Mouse (Mus musculus): ENCODE measurements around the gene Rora. TPM values are rescaled to one million over a fixed set of nuclear protein-coding genes. Genes with fewer than 3 reads are reported as not detected.

Gene Rora
- polyA plus RNA-seq, 1 experiment: 10.7 TPM

GRCm38 (mm10) chr9:68672459-68672858 lies 18.9 kb downstream of the Rora start:
- no peak overlapping the region for H3K4me3 ChIP-seq (ENCODE audit: insufficient read depth, low read depth, low read length)
- H3K4me1 ChIP-seq (ENCODE audit: control insufficient read depth, insufficient read depth, insufficient read length, low read length): peaks cover 11% of the 10 kb centered on the region
- H3K27ac ChIP-seq (replicated peaks; ENCODE audit: low read depth, low read length): no peak overlapping the region

- Histone ChIP-seq H3K4me3 (ENCODE audit: insufficient read depth, low read depth, low read length) (no peak overlapping the region), H3K4me1 (ENCODE audit: control insufficient read depth, insufficient read depth, insufficient read length, low read length) (peaks cover 11% of the 10 kb centered on the region), H3K27ac (replicated peaks; ENCODE audit: low read depth, low read length) (no peak overlapping the region)
Observed at GRCm38 (mm10) chr9:68673221-68673620, 19.6 kb downstream of the Rora start.

- no peak overlapping the region for H3K27ac ChIP-seq (replicated peaks; ENCODE audit: low read depth, low read length)
- H3K4me3 ChIP-seq (ENCODE audit: insufficient read depth, low read depth, low read length): no peak overlapping the region
- peaks cover 3% of the 10 kb centered on the region; the same call in 1 of the 2 replicates for H3K4me1 ChIP-seq (ENCODE audit: control insufficient read depth, insufficient read depth, insufficient read length, low read length)
Observed at GRCm38 (mm10) chr9:68679871-68680374, 26.3 kb downstream of the Rora start.

- Histone ChIP-seq H3K4me3 (ENCODE audit: insufficient read depth, low read depth, low read length) (no peak overlapping the region), H3K27ac (replicated peaks; ENCODE audit: low read depth, low read length) (no peak overlapping the region), H3K4me1 (ENCODE audit: control insufficient read depth, insufficient read depth, insufficient read length, low read length) (no peaks in the 10 kb centered on the region)
Observed at GRCm38 (mm10) chr9:68683938-68684337, 30.4 kb downstream of the Rora start.

- Histone ChIP-seq H3K4me3 (ENCODE audit: insufficient read depth, low read depth, low read length) (no peak overlapping the region), H3K4me1 (ENCODE audit: control insufficient read depth, insufficient read depth, insufficient read length, low read length) (no peaks in the 10 kb centered on the region), H3K27ac (replicated peaks; ENCODE audit: low read depth, low read length) (no peak overlapping the region)
Observed at GRCm38 (mm10) chr9:68685562-68685961, 32.0 kb downstream of the Rora start.

- Histone ChIP-seq H3K4me3 (ENCODE audit: insufficient read depth, low read depth, low read length) (no peak overlapping the region), H3K27ac (replicated peaks; ENCODE audit: low read depth, low read length) (no peak overlapping the region), H3K4me1 (ENCODE audit: control insufficient read depth, insufficient read depth, insufficient read length, low read length) (no peaks in the 10 kb centered on the region)
Observed at GRCm38 (mm10) chr9:68687251-68687874, 33.8 kb downstream of the Rora start.

GRCm38 (mm10) chr9:68688151-68688550 lies 34.6 kb downstream of the Rora start:
- no peaks in the 10 kb centered on the region for H3K4me1 ChIP-seq (ENCODE audit: control insufficient read depth, insufficient read depth, insufficient read length, low read length)
- no peak overlapping the region for H3K27ac ChIP-seq (replicated peaks; ENCODE audit: low read depth, low read length)
- H3K4me3 ChIP-seq (ENCODE audit: insufficient read depth, low read depth, low read length): no peak overlapping the region

GRCm38 (mm10) chr9:68689351-68689750 lies 35.8 kb downstream of the Rora start:
- Histone ChIP-seq H3K4me3 (ENCODE audit: insufficient read depth, low read depth, low read length) (no peak overlapping the region), H3K4me1 (ENCODE audit: control insufficient read depth, insufficient read depth, insufficient read length, low read length) (no peaks in the 10 kb centered on the region), H3K27ac (replicated peaks; ENCODE audit: low read depth, low read length) (no peak overlapping the region)

- H3K4me1 ChIP-seq (ENCODE audit: control insufficient read depth, insufficient read depth, insufficient read length, low read length): peaks cover 10% of the 10 kb centered on the region
- H3K4me3 ChIP-seq (ENCODE audit: insufficient read depth, low read depth, low read length): no peak overlapping the region
- no peak overlapping the region; the same call in 1 of the 2 replicates for H3K27ac ChIP-seq (replicated peaks; ENCODE audit: low read depth, low read length)
Observed at GRCm38 (mm10) chr9:68694889-68695495, 41.4 kb downstream of the Rora start.

- Histone ChIP-seq H3K27ac (replicated peaks; ENCODE audit: low read depth, low read length) (peak overlapping the region; percentile 41), H3K4me1 (ENCODE audit: control insufficient read depth, insufficient read depth, insufficient read length, low read length) (peaks cover 10% of the 10 kb centered on the region), H3K4me3 (ENCODE audit: insufficient read depth, low read depth, low read length) (peak overlapping the region; percentile 26; the same call in 1 of the 2 replicates)
Observed at GRCm38 (mm10) chr9:68695496-68695969, 41.9 kb downstream of the Rora start.

GRCm38 (mm10) chr9:68696425-68696956 lies 42.9 kb downstream of the Rora start:
- H3K4me1 ChIP-seq (ENCODE audit: control insufficient read depth, insufficient read depth, insufficient read length, low read length): peaks cover 10% of the 10 kb centered on the region
- peak overlapping the region; percentile 67 for H3K27ac ChIP-seq (replicated peaks; ENCODE audit: low read depth, low read length)

GRCm38 (mm10) chr9:68699341-68699740 lies 45.8 kb downstream of the Rora start:
- Histone ChIP-seq H3K4me3 (ENCODE audit: insufficient read depth, low read depth, low read length) (no peak overlapping the region), H3K4me1 (ENCODE audit: control insufficient read depth, insufficient read depth, insufficient read length, low read length) (peaks cover 10% of the 10 kb centered on the region)

More at GRCm38 (mm10) chr9:68696425-68696956, 42.9 kb downstream of the Rora start:
- H3K4me3 ChIP-seq (ENCODE audit: insufficient read depth, low read depth, low read length): no peak overlapping the region

GRCm38 (mm10) chr9:68699856-68700255 lies 46.3 kb downstream of the Rora start:
- no peak overlapping the region for H3K4me3 ChIP-seq (ENCODE audit: insufficient read depth, low read depth, low read length)
- peaks cover 9% of the 10 kb centered on the region for H3K4me1 ChIP-seq (ENCODE audit: control insufficient read depth, insufficient read depth, insufficient read length, low read length)
- no peak overlapping the region for H3K27ac ChIP-seq (replicated peaks; ENCODE audit: low read depth, low read length)

More at GRCm38 (mm10) chr9:68699341-68699740, 45.8 kb downstream of the Rora start:
- no peak overlapping the region for H3K27ac ChIP-seq (replicated peaks; ENCODE audit: low read depth, low read length)

- peaks cover 2% of the 10 kb centered on the region; the same call in 1 of the 2 replicates for H3K4me1 ChIP-seq (ENCODE audit: control insufficient read depth, insufficient read depth, insufficient read length, low read length)
- no peak overlapping the region for H3K4me3 ChIP-seq (ENCODE audit: insufficient read depth, low read depth, low read length)
- H3K27ac ChIP-seq (replicated peaks; ENCODE audit: low read depth, low read length): no peak overlapping the region
Observed at GRCm38 (mm10) chr9:68707636-68708035, 54.0 kb downstream of the Rora start.

GRCm38 (mm10) chr9:68709232-68709631 lies 55.6 kb downstream of the Rora start:
- Histone ChIP-seq H3K4me1 (ENCODE audit: control insufficient read depth, insufficient read depth, insufficient read length, low read length) (peaks cover 2% of the 10 kb centered on the region; the same call in 1 of the 2 replicates), H3K27ac (replicated peaks; ENCODE audit: low read depth, low read length) (no peak overlapping the region), H3K4me3 (ENCODE audit: insufficient read depth, low read depth, low read length) (no peak overlapping the region)
